Comparison of ENCODE assay signal across 26 mouse cellular contexts in the genomic region with DNA sequence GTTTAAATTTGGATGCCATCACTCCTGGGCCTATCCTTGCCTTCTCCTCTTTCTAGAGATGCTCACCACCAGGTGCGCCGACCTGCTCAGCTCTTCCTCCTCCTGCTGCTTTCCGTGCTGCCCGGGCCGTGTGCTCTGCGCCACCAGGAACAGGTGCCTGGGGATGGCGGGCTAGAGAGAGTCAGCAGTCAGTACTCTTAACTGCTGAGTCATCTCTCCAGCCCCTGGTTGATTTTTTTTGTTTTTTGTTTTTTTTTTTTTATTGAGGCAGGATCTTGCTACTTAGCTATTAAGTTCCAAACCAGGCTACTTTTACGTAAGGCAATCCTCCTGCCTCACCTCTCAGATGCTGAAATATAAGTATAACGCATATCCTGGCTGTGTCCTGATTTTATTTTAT.
"Had no signal": no experiment of that assay in that cellular context is flagged by ENCODE, and none has a peak within 500 bp of the region (broad histone marks: within the 10 kb centered on the region; RNA-seq: fewer than 3 reads in every experiment).

No protein-coding gene starts in this region.

- H3K4me3 ChIP-seq: gastrocnemius, adult 2 months; heart, adult 2 months; heart, embryonic 13.5 days; heart, embryonic 15.5 days; hindbrain, embryonic 13.5 days; hindbrain, embryonic 15.5 days; kidney, embryonic 15.5 days; limb, embryonic 13.5 days; limb, embryonic 15.5 days; liver, embryonic 13.5 days; liver, embryonic 15.5 days had no signal

- DNase-seq: gastrocnemius, adult 2 months; gastrocnemius, postnatal 10 days; gastrocnemius, postnatal 25 days; heart, adult 2 months; heart, postnatal 14 days; heart, postnatal 36 days; kidney, adult 11 months; kidney, adult 2 months; kidney, adult 9 months; kidney, postnatal 14 days; kidney, postnatal 36 days; layer of hippocampus, adult 9-11 months; layer of hippocampus, postnatal 36 days; left cerebral cortex, postnatal 4 days; liver, embryonic 13.5 days; liver, postnatal 0 days had no signal

- H3K27me3 ChIP-seq: heart, embryonic 13.5 days; heart, embryonic 15.5 days; hindbrain, embryonic 13.5 days; hindbrain, embryonic 15.5 days; kidney, embryonic 15.5 days; limb, embryonic 13.5 days; limb, embryonic 15.5 days; liver, embryonic 13.5 days; liver, embryonic 15.5 days had no signal

- H3K36me3 ChIP-seq: heart, embryonic 13.5 days; heart, embryonic 15.5 days; hindbrain, embryonic 13.5 days; hindbrain, embryonic 15.5 days; kidney, embryonic 15.5 days; limb, embryonic 13.5 days; limb, embryonic 15.5 days; liver, embryonic 13.5 days; liver, embryonic 15.5 days had no signal

- H3K27ac ChIP-seq: gastrocnemius, adult 2 months; heart, adult 2 months; heart, embryonic 13.5 days; heart, embryonic 15.5 days; hindbrain, embryonic 13.5 days; hindbrain, embryonic 15.5 days; hindbrain, postnatal 0 days; kidney, embryonic 15.5 days; kidney, postnatal 0 days; limb, embryonic 13.5 days; limb, embryonic 15.5 days; liver, embryonic 13.5 days; liver, embryonic 15.5 days had no signal

- H3K9ac ChIP-seq: heart, embryonic 13.5 days; heart, embryonic 15.5 days; hindbrain, embryonic 13.5 days; hindbrain, embryonic 15.5 days; kidney, embryonic 15.5 days; limb, embryonic 13.5 days; limb, embryonic 15.5 days; liver, embryonic 13.5 days; liver, embryonic 15.5 days; liver, postnatal 0 days had no signal

- H3K9me3 ChIP-seq: heart, embryonic 13.5 days; heart, embryonic 15.5 days; hindbrain, embryonic 13.5 days; hindbrain, embryonic 15.5 days; kidney, embryonic 15.5 days; limb, embryonic 13.5 days; limb, embryonic 15.5 days; liver, embryonic 13.5 days; liver, embryonic 15.5 days had no signal

- H3K4me1 ChIP-seq: heart, embryonic 15.5 days; hindbrain, embryonic 13.5 days; hindbrain, embryonic 15.5 days; limb, embryonic 13.5 days; limb, embryonic 15.5 days had no signal
